Comparison of ENCODE assay signal across 40 mouse cellular contexts in genomic region chr11:53609672-53610071, GRCm38 (mm10). TPM values are rescaled to one million over a fixed set of nuclear protein-coding genes. Genes with fewer than 3 reads are reported as not detected.
DNase-seq lines count a peak whose midpoint lies in the region; TF ChIP-seq lines count a peak whose summit lies in the region.
"Had no signal": no experiment of that assay in that cellular context is flagged by ENCODE, and none has a peak within 500 bp of the region (broad histone marks: within the 10 kb centered on the region; RNA-seq: fewer than 3 reads in every experiment).

No protein-coding gene starts in this region.

- peaks cover 2% of the 10 kb centered on the region; the same call in 1 of the 2 replicates for H3K79me2 ChIP-seq in MEL (ENCODE audit: control insufficient read depth, insufficient read depth, low read length, poor library complexity)

- H3K9me3 ChIP-seq in MEL (replicated peaks; ENCODE audit: insufficient read depth, low read length): no peaks in the 10 kb centered on the region
- H3K9me3 ChIP-seq: forebrain, embryonic 12.5 days; heart, embryonic 10.5 days; heart, embryonic 15.5 days; hindbrain, embryonic 13.5 days; kidney, embryonic 15.5 days; liver, embryonic 13.5 days; midbrain, embryonic 12.5 days; neural tube, embryonic 13.5 days had no signal

- H3K27me3 ChIP-seq in MEL (ENCODE audit: control insufficient read depth in 1 of 2, insufficient read depth in 2 of 2, low read length in 2 of 2): no peaks in the 10 kb centered on the region
- H3K27me3 ChIP-seq: forebrain, embryonic 12.5 days; heart, embryonic 15.5 days; hindbrain, embryonic 13.5 days; kidney, embryonic 15.5 days; limb, embryonic 12.5 days; liver, embryonic 13.5 days; midbrain, embryonic 12.5 days; neural tube, embryonic 13.5 days had no signal

- peak overlapping the region; percentile 38; the same call in 1 of the 2 replicates for H3K27ac ChIP-seq in MEL (ENCODE audit: control insufficient read depth, low read depth, low read length)
- no peak overlapping the region for H3K27ac ChIP-seq in gastrocnemius, adult 2 months
- H3K27ac ChIP-seq: forebrain, embryonic 12.5 days; heart, embryonic 10.5 days; heart, embryonic 15.5 days; hindbrain, embryonic 13.5 days; kidney, embryonic 15.5 days; left cerebral cortex, adult 2 months; limb, embryonic 12.5 days; liver, embryonic 13.5 days; midbrain, embryonic 12.5 days; neural tube, embryonic 13.5 days had no signal

- H3K9ac ChIP-seq in MEL (ENCODE audit: control insufficient read depth, low read depth, low read length, poor library complexity, severe bottlenecking): no peak overlapping the region
- H3K9ac ChIP-seq: forebrain, embryonic 12.5 days; forebrain, postnatal 0 days; heart, embryonic 15.5 days; hindbrain, embryonic 13.5 days; kidney, embryonic 15.5 days; limb, embryonic 12.5 days; liver, embryonic 13.5 days; midbrain, embryonic 12.5 days; neural tube, embryonic 13.5 days had no signal

- DNase-seq in CD4-positive, CD25-positive, alpha-beta regulatory T cell, adult 2 months (ENCODE audit: low read depth, low spot score): peak; percentile 37
- DNase-seq in MEL (ENCODE audit: low read depth, low spot score): peak; percentile 53
- peak; percentile 63 for DNase-seq in induced T-regulatory cell, adult 2 months (ENCODE audit: low read depth)
- peak; percentile 45 to 70 for DNase-seq in natural killer cell, adult 2 months (ENCODE audit: low spot score in 2 of 2)
- no peak for DNase-seq in heart, adult 8-10 months (ENCODE audit: low spot score)
- no peak for DNase-seq in gastrocnemius, adult 2 months
- DNase-seq in layer of hippocampus, postnatal 25 days (ENCODE audit: extremely low spot score in 1 of 2, low spot score in 1 of 2): no peak
- DNase-seq: adrenal gland, adult 2 months; adrenal gland, postnatal 36 days; cerebellum, adult 2 months; forebrain, postnatal 0 days; gastrocnemius, postnatal 10 days; kidney, adult 11 months; kidney, postnatal 25 days; lung, adult 2 months; lung, postnatal 10 days; thymus, postnatal 14 days had no signal

- H3K36me3 ChIP-seq in MEL (ENCODE audit: control insufficient read depth in 1 of 2, insufficient read depth in 2 of 2, low read length in 2 of 2): peaks cover 0 to 26% of the 10 kb centered on the region in 2 experiments
- H3K36me3 ChIP-seq: forebrain, embryonic 12.5 days; heart, embryonic 10.5 days; heart, embryonic 15.5 days; hindbrain, embryonic 13.5 days; kidney, embryonic 15.5 days; limb, embryonic 12.5 days; liver, embryonic 13.5 days; midbrain, embryonic 12.5 days had no signal

- no peak for TF ChIP-seq RAD21 in MEL (IDR thresholded peaks at IDR 0.05; ENCODE audit: low read depth, low read length)

- no peak overlapping the region for H3K4me3 ChIP-seq in MEL (ENCODE audit: control insufficient read depth in 1 of 2, insufficient read depth in 1 of 2, low read depth in 2 of 2, low read length in 2 of 2)
- no peak overlapping the region for H3K4me3 ChIP-seq in gastrocnemius, adult 2 months
- H3K4me3 ChIP-seq: forebrain, embryonic 12.5 days; heart, embryonic 10.5 days; heart, embryonic 15.5 days; hindbrain, embryonic 13.5 days; kidney, embryonic 15.5 days; left cerebral cortex, adult 2 months; limb, embryonic 12.5 days; liver, embryonic 13.5 days; midbrain, embryonic 12.5 days; myocyte; neural tube, embryonic 13.5 days had no signal

- intact Hi-C loops in gastrocnemius, adult 2 months (cut with DNase I): no loop called here

- TF ChIP-seq POLR2A in MEL (IDR thresholded peaks at IDR 0.05; ENCODE audit: control insufficient read depth in 1 of 2, insufficient read depth in 1 of 2, low read depth in 1 of 2, low read length in 2 of 2, poor library complexity in 1 of 2): no peak

- TF ChIP-seq EP300 in MEL (IDR thresholded peaks at IDR 0.05; ENCODE audit: low read depth in 1 of 2, low read length in 2 of 2): peak in 1 of 2 experiments; percentile 47; a peak in 1 of 4 replicates

- TF ChIP-seq CTCF in MEL (IDR thresholded peaks at IDR 0.05 in 2 of 3, conservative IDR thresholded peaks at IDR 0.05 in 1 of 3; ENCODE audit: control insufficient read depth in 1 of 3, insufficient read depth in 1 of 3, low read depth in 2 of 3, low read length in 3 of 3, poor library complexity in 1 of 3, severe bottlenecking in 1 of 3): no peak
- no peak for TF ChIP-seq CTCF in gastrocnemius, adult 2 months (IDR thresholded peaks at IDR 0.05)

- peaks cover 27 to 35% of the 10 kb centered on the region in 2 experiments for H3K4me1 ChIP-seq in MEL (ENCODE audit: control insufficient read depth in 1 of 2, insufficient read depth in 2 of 2, low read length in 2 of 2)

TF ChIP-seq in MEL, 35 proteins besides CTCF, POLR2A, EP300 and RAD21:
- peak; percentile 52; the same call in 1 of the 2 replicates for TF ChIP-seq TCF12 (IDR thresholded peaks at IDR 0.05; ENCODE audit: low read depth, low read length)
- TF ChIP-seq ETS1 (IDR thresholded peaks at IDR 0.05; ENCODE audit: low read depth, low read length): 0 out of 2 replicates have a peak, but pooled peaks have one; percentile 23
- TF ChIP-seq ZC3H11A (IDR thresholded peaks at IDR 0.05; ENCODE audit: low read depth, low read length): no peak
- 0 out of 2 replicates have a peak, but pooled peaks have one; percentile 9 for TF ChIP-seq GATA1 (IDR thresholded peaks at IDR 0.05; ENCODE audit: low read depth, low read length)
- TF ChIP-seq ELF1 (IDR thresholded peaks at IDR 0.05; ENCODE audit: low read depth, low read length): peak; percentile 6; the same call in 1 of the 2 replicates
- peak; percentile 69; the same call in 1 of the 2 replicates for TF ChIP-seq MEF2A (IDR thresholded peaks at IDR 0.05; ENCODE audit: extremely low read depth, insufficient replicate concordance, low read depth, low read length, poor library complexity, severe bottlenecking)
- TF ChIP-seq RCOR1 (IDR thresholded peaks at IDR 0.05; ENCODE audit: low read depth, low read length): no peak
- no peak for TF ChIP-seq TAL1 (IDR thresholded peaks at IDR 0.05; ENCODE audit: low read length)

RNA-seq across cellular contexts. Expression of gene Il4, which starts 8.8 kb away (rescaled TPM):
- total RNA-seq in MEL (2012; rRNA removed): 9.4 and 10.4 TPM in 2 replicates
- 1 to 10 TPM in 1 of 2 experiments, not detected in 1; 4.3 TPM for polyA plus RNA-seq in MEL (2012; ENCODE audit: insufficient read depth in 1 of 2, insufficient read length in 2 of 2, low read depth in 1 of 2, low replicate concordance in 2 of 2, missing spikeins in 1 of 2)
- not detected for total RNA-seq in heart, adult 8-10 months (2022)
- not detected for total RNA-seq in gastrocnemius, adult 2 months (2021)
- not detected for total RNA-seq in layer of hippocampus, postnatal 25 days (2021)
- total RNA-seq: adrenal gland, adult 2 months; adrenal gland, postnatal 36 days; forebrain, postnatal 0 days; gastrocnemius, postnatal 10 days; heart, postnatal 25 days; layer of hippocampus, adult 18-20 months; layer of hippocampus, postnatal 10 days; left cerebral cortex, adult 2 months; left cerebral cortex, postnatal 25 days; midbrain, postnatal 0 days had no signal
- polyA plus RNA-seq: adrenal gland, adult 2 months; brain, embryonic 14.5 days; cerebellum, adult 2 months; cortical plate, adult 2 months; lung, adult 2 months; testis, adult 2 months had no signal

RNA-seq across cellular contexts. Expression of gene Il13, which starts 24.8 kb away (rescaled TPM):
- not detected in 2 replicates for total RNA-seq in MEL (2012; rRNA removed)
- not detected for polyA plus RNA-seq in MEL (2012; ENCODE audit: insufficient read depth in 1 of 2, insufficient read length in 2 of 2, low read depth in 1 of 2, low replicate concordance in 2 of 2, missing spikeins in 1 of 2)
- total RNA-seq in heart, adult 8-10 months (2022): not detected
- total RNA-seq in gastrocnemius, adult 2 months (2021): not detected
- total RNA-seq in layer of hippocampus, postnatal 25 days (2021): not detected
- total RNA-seq: adrenal gland, adult 2 months; adrenal gland, postnatal 36 days; forebrain, postnatal 0 days; gastrocnemius, postnatal 10 days; granulocyte monocyte progenitor cell, adult 5-6 weeks; heart, postnatal 25 days; layer of hippocampus, adult 18-20 months; layer of hippocampus, postnatal 10 days; left cerebral cortex, adult 2 months; left cerebral cortex, postnatal 25 days; midbrain, postnatal 0 days had no signal
- polyA plus RNA-seq: adrenal gland, adult 2 months; brain, embryonic 14.5 days; cerebellum, adult 2 months; cortical plate, adult 2 months; embryonic facial prominence, embryonic 14.5 days; forebrain, embryonic 12.5 days; forebrain, postnatal 0 days; heart, embryonic 10.5 days; heart, embryonic 15.5 days; hindbrain, embryonic 13.5 days; kidney, embryonic 15.5 days; limb, embryonic 12.5 days; liver, embryonic 13.5 days; lung, adult 2 months; midbrain, embryonic 12.5 days; midbrain, postnatal 0 days; myocyte; neural tube, embryonic 13.5 days; stomach, embryonic 14.5 days; urinary bladder, adult 2 months had no signal

RNA-seq across cellular contexts. Expression of gene Kif3a, which starts 42.5 kb away (rescaled TPM):
- total RNA-seq in MEL (2012; rRNA removed): 13.6 and 14.2 TPM in 2 replicates
- polyA plus RNA-seq in MEL (2012; ENCODE audit: insufficient read depth in 1 of 2, insufficient read length in 2 of 2, low read depth in 1 of 2, low replicate concordance in 2 of 2, missing spikeins in 1 of 2): 10 to 100 TPM; 17.1 to 88.3 TPM
- total RNA-seq in heart, adult 8-10 months (2022): 10 to 100 TPM in 1 of 4 experiments, 1 to 10 TPM in 3; 8.2 to 10.3 (median 8.8) TPM
- 1 to 10 TPM; 4.6 to 6.3 TPM for total RNA-seq in gastrocnemius, adult 2 months (2021)
- total RNA-seq in layer of hippocampus, postnatal 25 days (2021): 100 to 1,000 TPM; 120 to 131 TPM

Comparison
In these comparisons a context has a peak if more than half of its experiments do, and no peak if none do; other contexts are left out.
1. DNase-seq: peak in CD4-positive, CD25-positive, alpha-beta regulatory T cell, adult 2 months (single experiment), MEL (single experiment), induced T-regulatory cell, adult 2 months (single experiment) and natural killer cell, adult 2 months (2 of 2); none in heart, adult 8-10 months (single experiment), gastrocnemius, adult 2 months (single experiment) and layer of hippocampus, postnatal 25 days (0 of 2).